Mouse (Mus musculus) hindbrain, embryonic 10.5 days (tissue): ENCODE data around the gene B4galt4. TPM values are rescaled to one million over a fixed set of nuclear protein-coding genes. Genes with fewer than 3 reads are reported as not detected.

Experiments
- DNase-seq: peaks from one replicate; pipeline ENCODE4 v3.0.0-alpha.2; 2017; ENCODE audit warnings: low spot score
- H3K27ac ChIP-seq: fragments of 300-500 bp; sonication (generic); 2 replicates; pipeline ENCODE4 v1.5.1; 2016; ENCODE audit warnings: mild to moderate bottlenecking, moderate library complexity
- H3K27me3 ChIP-seq: fragments of 300-500 bp; sonication (generic); 2 replicates; pipeline ENCODE4 v1.6.1; 2016; ENCODE audit warnings: mild to moderate bottlenecking; ENCODE audit not compliant: poor library complexity, insufficient read depth, severe bottlenecking
- H3K36me3 ChIP-seq: fragments of 300-500 bp; sonication (generic); 2 replicates; pipeline ENCODE4 v1.6.1; 2016; ENCODE audit warnings: mild to moderate bottlenecking, moderate library complexity
- H3K4me1 ChIP-seq: fragments of 300-500 bp; sonication (generic); replicated peaks from 2 replicates; pipeline ENCODE4 v1.6.1; 2016; ENCODE audit warnings: mild to moderate bottlenecking
- H3K4me3 ChIP-seq: fragments of 300-500 bp; sonication (generic); 2 replicates; pipeline ENCODE4 v1.5.1; 2016; ENCODE audit warnings: mild to moderate bottlenecking, moderate library complexity
- H3K9me3 ChIP-seq: fragments of 300-500 bp; sonication (generic); 2 replicates; pipeline ENCODE4 v1.6.1; 2016; ENCODE audit warnings: mild to moderate bottlenecking, moderate library complexity
- WGBS: fragments of 180-500 bp; shearing (Covaris S2); methylation state at CpG from one replicate; pipeline ENCODE4 v1.1.7; 2016; 5-methylcytosine and 5-hydroxymethylcytosine counted together
- polyA plus RNA-seq: library from polyadenylated mRNA; unstranded; fragments of >200 nt; fragmentation: Nextera tagmentation; extraction: Ambion mirVana; gene quantifications from 2 replicates; pipeline ENCODE4 v1.2.1, GENCODE M21; 2016

Gene B4galt4
- polyA plus RNA-seq, 1 experiment from 2014 or later, result 25.5 TPM

DNA sequence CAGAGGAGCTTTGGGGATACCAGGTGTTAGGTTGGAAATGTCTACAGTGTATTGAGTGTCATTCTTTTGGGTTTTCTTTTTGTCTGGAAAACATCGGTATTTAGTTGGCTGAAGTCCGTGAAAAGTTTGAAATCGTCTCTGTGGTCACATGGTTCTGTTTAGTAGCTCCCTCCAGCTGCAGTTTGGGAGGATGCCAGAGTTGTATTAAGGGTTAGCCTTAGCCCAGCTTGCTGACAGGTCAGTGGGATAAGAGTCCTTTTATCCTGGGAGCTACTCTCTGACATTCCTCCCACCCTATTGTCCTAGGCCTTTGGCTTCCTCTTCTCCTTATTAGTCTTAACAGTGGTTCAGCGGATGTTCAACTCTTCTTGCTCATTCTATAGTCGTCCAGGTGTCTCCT is 19.9 kb downstream of the B4galt4 start:
- Histone ChIP-seq H3K9me3 (no peaks in the 10 kb centered on the region), H3K4me1 (peaks cover 9% of the 10 kb centered on the region; the same call in 1 of the 2 replicates), H3K27me3 (no peaks in the 10 kb centered on the region), H3K27ac (no peak overlapping the region), H3K4me3 (no peak overlapping the region), H3K36me3 (peaks cover 25% of the 10 kb centered on the region)
- 87% methylated on average over 5 of the region's 5 CpGs for WGBS
- no peak for DNase-seq

- peaks cover 9% of the 10 kb centered on the region; the same call in 1 of the 2 replicates for H3K4me1 ChIP-seq
- 88% methylated on average over 8 of the region's 8 CpGs for WGBS
- DNase-seq, result no peak
- no peak overlapping the region for H3K4me3 ChIP-seq
- H3K27me3 ChIP-seq, result no peaks in the 10 kb centered on the region
- peaks cover 25% of the 10 kb centered on the region for H3K36me3 ChIP-seq
- H3K27ac ChIP-seq, result no peak overlapping the region
- H3K9me3 ChIP-seq, result no peaks in the 10 kb centered on the region
Observed at GRCm38 (mm10) chr16:38762401-38762800, 20.3 kb downstream of the B4galt4 start.

- Histone ChIP-seq H3K4me1 (peaks cover 6% of the 10 kb centered on the region; the same call in 1 of the 2 replicates), H3K27me3 (no peaks in the 10 kb centered on the region), H3K9me3 (no peaks in the 10 kb centered on the region), H3K27ac (no peak overlapping the region), H3K36me3 (peaks cover 21% of the 10 kb centered on the region), H3K4me3 (no peak overlapping the region)
- no peak for DNase-seq
- 89% methylated on average over 4 of the region's 4 CpGs for WGBS
Observed at GRCm38 (mm10) chr16:38763508-38763907, 21.4 kb downstream of the B4galt4 start.

DNA sequence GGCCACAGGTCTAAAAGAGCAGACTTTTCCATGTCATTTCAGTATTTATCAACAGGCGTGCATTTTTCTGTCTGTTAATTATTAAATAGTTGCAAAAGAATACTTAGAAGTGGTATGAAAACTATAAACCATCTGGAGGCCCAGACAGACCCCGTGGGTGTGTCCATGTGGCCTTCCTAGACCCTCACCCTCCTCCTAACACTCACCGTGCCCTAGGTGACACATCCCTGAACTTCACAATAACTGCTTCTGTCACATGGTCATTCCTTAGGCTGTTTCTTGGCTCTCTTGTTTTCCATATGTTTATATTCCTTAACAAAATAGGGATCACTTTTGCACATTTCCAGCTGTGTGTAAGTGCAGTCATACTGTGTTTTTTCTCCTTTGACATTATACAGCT is 24.6 kb downstream of the B4galt4 start:
- Histone ChIP-seq H3K9me3 (no peaks in the 10 kb centered on the region), H3K4me3 (no peak overlapping the region), H3K27ac (no peak overlapping the region), H3K36me3 (peaks cover 25% of the 10 kb centered on the region; the same call in 1 of the 2 replicates), H3K4me1 (no peaks in the 10 kb centered on the region), H3K27me3 (no peaks in the 10 kb centered on the region)
- WGBS, result 73% methylated on average over 3 of the region's 3 CpGs
- DNase-seq, result no peak

DNA sequence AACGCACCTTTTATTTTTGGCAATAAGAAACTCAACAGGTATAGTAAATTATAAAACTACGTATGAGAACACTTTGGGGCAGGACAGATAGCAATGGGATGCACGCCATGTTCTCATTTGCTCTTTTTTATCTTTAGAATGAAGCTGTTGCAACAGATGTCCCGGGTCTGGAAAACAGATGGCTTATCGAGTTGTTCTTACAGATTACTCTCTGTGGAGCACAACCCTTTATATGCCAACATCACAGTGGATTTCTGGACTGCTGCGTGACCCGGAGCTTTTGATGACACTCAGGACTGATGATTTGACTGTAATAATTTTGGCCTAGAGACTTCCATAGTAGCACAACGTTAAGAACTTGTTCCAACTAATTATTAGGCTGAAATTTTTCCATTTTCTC is 25.7 kb downstream of the B4galt4 start:
- H3K36me3 ChIP-seq, result peaks cover 25% of the 10 kb centered on the region; the same call in 1 of the 2 replicates
- WGBS, result 89% methylated on average over 8 of the region's 8 CpGs
- H3K4me1 ChIP-seq, result peaks cover 3% of the 10 kb centered on the region; the same call in 1 of the 2 replicates
- H3K4me3 ChIP-seq, result no peak overlapping the region
- no peak overlapping the region for H3K27ac ChIP-seq
- no peaks in the 10 kb centered on the region for H3K27me3 ChIP-seq
- no peak for DNase-seq
- H3K9me3 ChIP-seq, result no peaks in the 10 kb centered on the region

- 93% methylated on average over 8 of the region's 8 CpGs for WGBS
- peaks cover 20% of the 10 kb centered on the region; the same call in 1 of the 2 replicates for H3K36me3 ChIP-seq
- H3K27ac ChIP-seq, result no peak overlapping the region
- no peak for DNase-seq
- H3K9me3 ChIP-seq, result no peaks in the 10 kb centered on the region
- no peaks in the 10 kb centered on the region for H3K27me3 ChIP-seq
- H3K4me1 ChIP-seq, result peaks cover 9% of the 10 kb centered on the region; the same call in 1 of the 2 replicates
- no peak overlapping the region for H3K4me3 ChIP-seq
Observed at GRCm38 (mm10) chr16:38768386-38768785, 26.3 kb downstream of the B4galt4 start.

DNA sequence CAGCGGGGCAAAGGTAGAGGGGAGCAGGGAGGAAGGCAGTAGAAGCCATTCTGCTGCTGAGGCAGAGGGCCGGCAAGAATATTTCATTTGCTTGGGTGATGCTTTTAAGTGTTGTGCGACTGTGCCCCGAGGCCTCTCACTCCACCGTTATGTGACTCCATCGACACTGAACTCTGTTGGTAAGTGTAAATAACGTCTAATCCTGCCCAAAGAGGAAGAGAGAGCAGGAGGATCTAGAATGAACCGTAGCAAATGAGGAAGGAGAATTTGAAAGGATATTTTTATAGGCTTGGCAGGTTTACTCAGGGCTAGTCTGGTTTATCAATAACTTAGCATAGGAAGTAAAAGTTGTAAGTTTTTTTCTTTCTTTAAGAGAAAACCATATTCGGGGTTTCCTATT is 27.5 kb downstream of the B4galt4 start:
- Histone ChIP-seq H3K4me3 (no peak overlapping the region), H3K4me1 (peaks cover 10% of the 10 kb centered on the region; the same call in 1 of the 2 replicates), H3K36me3 (peaks cover 16% of the 10 kb centered on the region; the same call in 1 of the 2 replicates), H3K9me3 (no peaks in the 10 kb centered on the region), H3K27ac (no peak overlapping the region), H3K27me3 (no peaks in the 10 kb centered on the region)
- WGBS, result 87% methylated on average over 9 of the region's 9 CpGs
- no peak for DNase-seq

- H3K9me3 ChIP-seq, result no peaks in the 10 kb centered on the region
- H3K4me3 ChIP-seq, result no peak overlapping the region
- peaks cover 10% of the 10 kb centered on the region; the same call in 1 of the 2 replicates for H3K4me1 ChIP-seq
- WGBS, result 94% methylated on average over 6 of the region's 6 CpGs
- H3K27ac ChIP-seq, result no peak overlapping the region
- peaks cover 16% of the 10 kb centered on the region; the same call in 1 of the 2 replicates for H3K36me3 ChIP-seq
- no peaks in the 10 kb centered on the region for H3K27me3 ChIP-seq
- no peak for DNase-seq
Observed at GRCm38 (mm10) chr16:38771145-38771544, 29.1 kb downstream of the B4galt4 start.

GRCm38 (mm10) chr16:38772906-38773496 is 30.9 kb downstream of the B4galt4 start:
- DNase-seq, result no peak
- Histone ChIP-seq H3K4me1 (peaks cover 10% of the 10 kb centered on the region; the same call in 1 of the 2 replicates), H3K36me3 (peaks cover 15% of the 10 kb centered on the region; the same call in 1 of the 2 replicates), H3K27ac (no peak overlapping the region), H3K9me3 (no peaks in the 10 kb centered on the region), H3K4me3 (no peak overlapping the region), H3K27me3 (no peaks in the 10 kb centered on the region)
- 73% methylated on average over 12 of the region's 12 CpGs for WGBS

- no peak for DNase-seq
- Histone ChIP-seq H3K27ac (no peak overlapping the region), H3K27me3 (no peaks in the 10 kb centered on the region), H3K36me3 (no peaks in the 10 kb centered on the region), H3K4me3 (no peak overlapping the region), H3K9me3 (no peaks in the 10 kb centered on the region), H3K4me1 (peaks cover 10% of the 10 kb centered on the region; the same call in 1 of the 2 replicates)
- WGBS, result 73% methylated on average over 7 of the region's 7 CpGs
Observed at GRCm38 (mm10) chr16:38774964-38775746, 33.1 kb downstream of the B4galt4 start.

GRCm38 (mm10) chr16:38776342-38776741 is 34.3 kb downstream of the B4galt4 start:
- no peaks in the 10 kb centered on the region for H3K27me3 ChIP-seq
- no peaks in the 10 kb centered on the region for H3K36me3 ChIP-seq
- WGBS, result 57% methylated on average over 6 of the region's 6 CpGs

DNA sequence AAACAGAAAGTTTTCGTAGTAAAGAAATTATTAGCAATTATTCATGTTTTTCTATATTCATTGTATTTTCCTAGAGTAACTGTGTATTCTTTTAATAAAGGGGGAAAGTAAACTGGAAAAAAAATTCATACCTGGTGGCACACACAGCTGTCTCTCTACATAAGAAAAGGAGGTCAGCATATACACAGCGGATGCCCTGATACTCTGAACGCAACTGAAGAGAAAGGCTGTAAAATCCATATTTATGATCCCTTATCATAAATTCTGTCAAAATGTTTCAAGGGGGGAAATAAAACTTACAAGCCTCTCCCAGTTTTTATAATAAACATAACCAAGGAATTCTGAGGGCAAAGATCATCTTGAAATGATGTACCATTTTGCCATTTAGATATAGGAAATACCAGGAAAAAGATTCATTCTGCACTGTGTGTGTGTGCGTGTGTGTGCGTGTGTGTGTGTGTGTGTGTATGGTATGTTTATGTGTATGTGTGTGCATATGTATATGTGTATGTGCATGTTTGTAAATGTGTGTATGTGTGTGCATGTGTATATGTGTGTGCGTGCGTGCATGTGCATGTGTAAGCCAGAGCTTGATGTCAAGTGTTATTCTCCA is 39.0 kb downstream of the B4galt4 start:
- peaks cover 18% of the 10 kb centered on the region for H3K4me1 ChIP-seq
- 93% methylated on average over 7 of the region's 7 CpGs for WGBS
- no peak overlapping the region for H3K4me3 ChIP-seq
- no peaks in the 10 kb centered on the region for H3K27me3 ChIP-seq
- H3K9me3 ChIP-seq, result no peaks in the 10 kb centered on the region
- H3K27ac ChIP-seq, result no peak overlapping the region
- DNase-seq, result no peak
- H3K36me3 ChIP-seq, result no peaks in the 10 kb centered on the region

More at GRCm38 (mm10) chr16:38776342-38776741, 34.3 kb downstream of the B4galt4 start:
- Histone ChIP-seq H3K27ac (no peak overlapping the region), H3K4me1 (peaks cover 10% of the 10 kb centered on the region; the same call in 1 of the 2 replicates), H3K4me3 (no peak overlapping the region), H3K9me3 (no peaks in the 10 kb centered on the region)
- no peak for DNase-seq

GRCm38 (mm10) chr16:38781946-38782345 is 39.9 kb downstream of the B4galt4 start:
- 77% methylated on average over 2 of the region's 2 CpGs for WGBS
- peaks cover 18% of the 10 kb centered on the region for H3K4me1 ChIP-seq
- H3K9me3 ChIP-seq, result no peaks in the 10 kb centered on the region
- DNase-seq, result no peak
- H3K27me3 ChIP-seq, result no peaks in the 10 kb centered on the region
- no peak overlapping the region for H3K27ac ChIP-seq
- no peak overlapping the region for H3K4me3 ChIP-seq
- no peaks in the 10 kb centered on the region for H3K36me3 ChIP-seq
